Mouse (Mus musculus) thymus, adult 2 months (tissue): Measurements from ENCODE around the gene Lrrc10b.
A peak's percentile ranks its signal among the peaks of the same experiment; 100 is the strongest.

Experiments used
- CTCF ChIP-seq: fragments of 200-500 bp; IDR thresholded peaks from 2 replicates; pipeline ENCODE4 v1.5.1; 2012; ENCODE audit warnings: mild to moderate bottlenecking, control low read depth, low read length, moderate library complexity, borderline replicate concordance; ENCODE audit not compliant: control insufficient read depth, poor library complexity, insufficient read depth; ENCODE audit errors: extremely low read depth
- POLR2A ChIP-seq: fragments of 200-500 bp; IDR thresholded peaks from 2 replicates; pipeline ENCODE4 v1.6.1; 2012; ENCODE audit warnings: mild to moderate bottlenecking, low read length, control low read depth, moderate library complexity; ENCODE audit not compliant: control insufficient read depth, poor library complexity, insufficient read depth; ENCODE audit errors: extremely low read depth

- TF ChIP-seq POLR2A, result no peak
- 0 out of 2 replicates have a peak, but pooled peaks have one; percentile 53 for TF ChIP-seq CTCF
These were observed 21.4 kb downstream of the Lrrc10b start for GRCm38 (mm10) chr19:10435908-10436307.
